ENCODE assay signal across 9 mouse cellular contexts in the genomic region with DNA sequence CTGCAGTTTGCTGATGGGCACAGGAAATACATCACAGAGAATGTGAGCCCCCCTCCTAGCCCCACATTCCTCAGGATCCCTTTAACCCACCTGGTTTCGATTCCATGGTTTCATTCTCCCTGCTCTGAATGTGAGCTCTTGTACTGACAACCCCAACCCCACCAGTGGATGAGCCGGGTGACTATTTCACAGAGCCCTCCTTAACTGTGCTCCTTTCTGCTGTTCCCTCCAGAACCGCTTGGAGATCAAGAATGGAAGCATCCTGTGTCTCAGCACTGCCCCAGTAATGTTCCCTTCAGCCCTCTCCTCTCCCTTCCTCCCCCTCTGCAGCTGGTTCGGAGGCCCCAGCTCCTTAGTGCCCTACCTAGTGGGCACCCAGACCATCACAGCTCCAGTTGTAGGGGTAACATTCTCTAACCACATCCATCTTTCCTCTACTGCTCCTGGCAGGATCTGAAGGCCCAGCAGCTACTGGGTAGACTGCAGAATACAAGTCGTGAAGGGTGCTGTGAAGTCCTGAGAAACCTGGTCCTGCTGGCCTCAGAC. TPM values are rescaled to one million over a fixed set of nuclear protein-coding genes. Genes with fewer than 3 reads are reported as not detected.
A peak's percentile ranks its signal among the peaks of the same experiment; 100 is the strongest.
DNase-seq lines count a peak whose midpoint lies in the region; ATAC-seq lines count a peak whose summit lies in the region.
"Had no signal": no experiment of that assay in that cellular context is flagged by ENCODE, and none has a peak within 500 bp of the region (broad histone marks: within the 10 kb centered on the region; RNA-seq: fewer than 3 reads in every experiment).

No protein-coding gene starts in this region.

- H3K36me3 ChIP-seq in heart, embryonic 12.5 days: peaks cover 71% of the 10 kb centered on the region
- peaks cover 78% of the 10 kb centered on the region for H3K36me3 ChIP-seq in liver, embryonic 16.5 days (ENCODE audit: control insufficient read depth, insufficient read depth)

- DNase-seq in heart, adult 8-10 months (ENCODE audit: low spot score): no peak
- DNase-seq in R1 (ENCODE audit: low read depth, low spot score): peak; percentile 39
- no peak for DNase-seq in gastrocnemius, postnatal 14 days
- no peak for DNase-seq in urinary bladder, postnatal 36 days (ENCODE audit: low spot score in 2 of 2)
- DNase-seq in urinary bladder, postnatal 14 days (ENCODE audit: low spot score): no peak

- peak; percentile 19 for ATAC-seq in heart, embryonic 12.5 days (ENCODE audit: insufficient number of reproducible peaks, low FRiP score)
- 0 out of 2 replicates have a peak, but pooled peaks have one; percentile 16 for ATAC-seq in granulocyte monocyte progenitor cell, adult 5-6 weeks (replicated peaks; ENCODE audit: poor library complexity, severe bottlenecking)
- no peak for ATAC-seq in liver, embryonic 16.5 days (ENCODE audit: low read depth)

- H3K9ac ChIP-seq in heart, embryonic 12.5 days: peak overlapping the region; percentile 69
- H3K9ac ChIP-seq in liver, embryonic 16.5 days (ENCODE audit: low read depth, low read length): peak overlapping the region; percentile 49; the same call in 1 of the 2 replicates

- 50% methylated on average over 5 of the region's 5 CpGs for WGBS in heart, embryonic 12.5 days
- WGBS in liver, embryonic 16.5 days (ENCODE audit: insufficient replicate concordance): 68% methylated on average over 5 of the region's 5 CpGs

- peak overlapping the region; percentile 49 for H3K27ac ChIP-seq in heart, embryonic 12.5 days (ENCODE audit: poor library complexity, severe bottlenecking)
- peak overlapping the region; percentile 60 for H3K27ac ChIP-seq in liver, embryonic 16.5 days (ENCODE audit: low read length)

- H3K4me1 ChIP-seq in heart, embryonic 12.5 days (replicated peaks): peaks cover 36% of the 10 kb centered on the region
- peaks cover 49% of the 10 kb centered on the region for H3K4me1 ChIP-seq in liver, embryonic 16.5 days (ENCODE audit: control insufficient read depth, low read depth, low read length)

- H3K4me3 ChIP-seq in heart, embryonic 12.5 days: peak overlapping the region; percentile 46
- H3K4me3 ChIP-seq in liver, embryonic 16.5 days (ENCODE audit: low read depth, low read length): peak overlapping the region; percentile 53

- intact Hi-C loops in gastrocnemius, postnatal 14 days (cut with DNase I; ENCODE audit: low total_unique reads): no loop called here

- H3K9me3 ChIP-seq in heart, embryonic 12.5 days (replicated peaks): no peaks in the 10 kb centered on the region
- H3K9me3 ChIP-seq in liver, embryonic 16.5 days (replicated peaks; ENCODE audit: control insufficient read depth, low read length): no peaks in the 10 kb centered on the region; the same call in 1 of the 2 replicates

- no peaks in the 10 kb centered on the region for H3K27me3 ChIP-seq in heart, embryonic 12.5 days (replicated peaks)
- no peaks in the 10 kb centered on the region for H3K27me3 ChIP-seq in liver, embryonic 16.5 days (ENCODE audit: control insufficient read depth, insufficient read depth, low read depth, low read length)
- H3K27me3 ChIP-seq: CH12.LX had no signal

- H3K4me2 ChIP-seq in heart, embryonic 12.5 days: peak overlapping the region; percentile 82
- H3K4me2 ChIP-seq in liver, embryonic 16.5 days (ENCODE audit: low read depth, low read length): peak overlapping the region; percentile 59

RNA-seq across cellular contexts. Expression of a gene that starts 0.8 kb away (rescaled TPM):
- polyA plus RNA-seq in heart, embryonic 12.5 days (2016; fragmentation: Nextera tagmentation; extraction: Ambion mirVana): 2.8 and 3.3 TPM in 2 replicates
- 1 to 10 TPM in 3 of 4 experiments, under 1 TPM in 1; 0.75 to 1.8 (median 1.3) TPM for total RNA-seq in heart, adult 8-10 months (2022)
- 2.6 and 5.6 TPM in 2 replicates for total RNA-seq in granulocyte monocyte progenitor cell, adult 5-6 weeks (2014; fragmentation: Nextera tagmentation)
- total RNA-seq in granulocyte monocyte progenitor cell, adult 5-6 weeks (2017): 0.05 and 3.2 TPM in 2 replicates
- polyA plus RNA-seq in liver, embryonic 16.5 days (2015; fragmentation: Nextera tagmentation; extraction: Ambion mirVana): 4.7 and 5.3 TPM in 2 replicates
- total RNA-seq in gastrocnemius, postnatal 14 days (2021): under 1 TPM; 0.40 to 0.45 TPM

RNA-seq across cellular contexts. Expression of a gene that starts 8.8 kb away (rescaled TPM):
- polyA plus RNA-seq in heart, embryonic 12.5 days (2016; fragmentation: Nextera tagmentation; extraction: Ambion mirVana): 60.8 and 64.1 TPM in 2 replicates
- 10 to 100 TPM; 18.7 to 21.9 (median 21.4) TPM for total RNA-seq in heart, adult 8-10 months (2022)
- total RNA-seq in granulocyte monocyte progenitor cell, adult 5-6 weeks (2014; fragmentation: Nextera tagmentation): 139 and 170 TPM in 2 replicates
- total RNA-seq in granulocyte monocyte progenitor cell, adult 5-6 weeks (2017): 44.3 and 50.9 TPM in 2 replicates
- 169 and 187 TPM in 2 replicates for polyA plus RNA-seq in liver, embryonic 16.5 days (2015; fragmentation: Nextera tagmentation; extraction: Ambion mirVana)
- 10 to 100 TPM; 15.4 to 17.2 TPM for total RNA-seq in gastrocnemius, postnatal 14 days (2021)

RNA-seq across cellular contexts. Expression of a gene that starts 10.3 kb away (rescaled TPM):
- polyA plus RNA-seq in heart, embryonic 12.5 days (2016; fragmentation: Nextera tagmentation; extraction: Ambion mirVana): 16.1 and 19.5 TPM in 2 replicates
- 1 to 10 TPM; 3.6 to 6.2 (median 4.8) TPM for total RNA-seq in heart, adult 8-10 months (2022)
- total RNA-seq in granulocyte monocyte progenitor cell, adult 5-6 weeks (2014; fragmentation: Nextera tagmentation): not detected in 2 replicates
- total RNA-seq in granulocyte monocyte progenitor cell, adult 5-6 weeks (2017): 0.60 and 2.5 TPM in 2 replicates
- polyA plus RNA-seq in liver, embryonic 16.5 days (2015; fragmentation: Nextera tagmentation; extraction: Ambion mirVana): 5.9 and 6.5 TPM in 2 replicates
- total RNA-seq in gastrocnemius, postnatal 14 days (2021): 1 to 10 TPM; 3.4 to 3.7 TPM

RNA-seq across cellular contexts. Expression of a gene that starts 16.6 kb away (rescaled TPM):
- 7.9 and 8.1 TPM in 2 replicates for polyA plus RNA-seq in heart, embryonic 12.5 days (2016; fragmentation: Nextera tagmentation; extraction: Ambion mirVana)
- 1 to 10 TPM; 1.1 to 1.6 (median 1.5) TPM for total RNA-seq in heart, adult 8-10 months (2022)
- 2.7 and 4.0 TPM in 2 replicates for total RNA-seq in granulocyte monocyte progenitor cell, adult 5-6 weeks (2014; fragmentation: Nextera tagmentation)
- total RNA-seq in granulocyte monocyte progenitor cell, adult 5-6 weeks (2017): 0.56 and 0.93 TPM in 2 replicates
- 0.55 and 0.84 TPM in 2 replicates for polyA plus RNA-seq in liver, embryonic 16.5 days (2015; fragmentation: Nextera tagmentation; extraction: Ambion mirVana)
- 1 to 10 TPM in 1 of 2 experiments, under 1 TPM in 1; 0.84 to 1.3 TPM for total RNA-seq in gastrocnemius, postnatal 14 days (2021)

RNA-seq across cellular contexts. Expression of a gene that starts 19.9 kb away (rescaled TPM):
- polyA plus RNA-seq in heart, embryonic 12.5 days (2016; fragmentation: Nextera tagmentation; extraction: Ambion mirVana): 1.3 TPM in 2 replicates
- 1 to 10 TPM in 2 of 4 experiments, under 1 TPM in 2; 0.69 to 1.8 (median 1.1) TPM for total RNA-seq in heart, adult 8-10 months (2022)
- total RNA-seq in granulocyte monocyte progenitor cell, adult 5-6 weeks (2014; fragmentation: Nextera tagmentation): 5.2 and 5.3 TPM in 2 replicates
- total RNA-seq in granulocyte monocyte progenitor cell, adult 5-6 weeks (2017): 2.0 and 2.3 TPM in 2 replicates
- polyA plus RNA-seq in liver, embryonic 16.5 days (2015; fragmentation: Nextera tagmentation; extraction: Ambion mirVana): 11.1 and 12.5 TPM in 2 replicates
- total RNA-seq in gastrocnemius, postnatal 14 days (2021): 1 to 10 TPM in 1 of 2 experiments, under 1 TPM in 1; 0.76 to 1.6 TPM
